Mouse (Mus musculus): Measurements from ENCODE around the gene Gls. TPM values are rescaled to one million over a fixed set of nuclear protein-coding genes. Genes with fewer than 3 reads are reported as not detected.

Gene Gls
- polyA plus RNA-seq, 1 experiment from 2014 or later, result 20.8 TPM

DNA sequence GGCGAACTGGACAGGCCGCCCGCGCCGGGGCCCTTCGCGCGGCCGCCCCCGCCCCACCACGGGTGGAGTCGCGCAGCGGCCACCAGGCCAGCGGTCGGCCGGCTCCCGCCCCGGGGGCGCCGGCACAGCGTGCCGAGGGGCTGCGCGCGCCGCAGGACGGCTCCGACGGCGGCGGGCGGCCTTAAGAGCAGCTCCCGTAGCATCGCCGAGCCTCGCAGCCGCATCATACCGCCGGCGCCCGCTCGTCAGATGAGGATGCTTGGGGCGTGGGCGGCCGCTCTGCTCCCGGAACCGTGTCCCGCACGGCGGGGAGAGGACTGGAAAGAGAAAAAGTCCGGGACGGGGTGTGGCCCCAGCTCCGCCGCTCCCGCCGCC, 279 bp downstream of the Gls start:
- peak; percentile 63 for ATAC-seq (ENCODE audit: insufficient number of reproducible peaks, low FRiP score, low TSS enrichment, low read depth)
- H3K4me2 ChIP-seq (replicated peaks), result peak overlapping the region; percentile 76
- peak overlapping the region; percentile 96 for H3K27ac ChIP-seq (replicated peaks)
- WGBS, result under 1% methylated on average over 57 of the region's 57 CpGs
- no peaks in the 10 kb centered on the region for H3K9me3 ChIP-seq (replicated peaks)
- H3K4me1 ChIP-seq, result 0 out of 2 replicates have a peak, but pooled peaks cover 2% of the 10 kb centered on the region
- H3K4me3 ChIP-seq (replicated peaks), result peak overlapping the region; percentile 90
- H3K9ac ChIP-seq, result peak overlapping the region; percentile 89
- H3K36me3 ChIP-seq, result no peaks in the 10 kb centered on the region
- no peaks in the 10 kb centered on the region for H3K27me3 ChIP-seq

DNA sequence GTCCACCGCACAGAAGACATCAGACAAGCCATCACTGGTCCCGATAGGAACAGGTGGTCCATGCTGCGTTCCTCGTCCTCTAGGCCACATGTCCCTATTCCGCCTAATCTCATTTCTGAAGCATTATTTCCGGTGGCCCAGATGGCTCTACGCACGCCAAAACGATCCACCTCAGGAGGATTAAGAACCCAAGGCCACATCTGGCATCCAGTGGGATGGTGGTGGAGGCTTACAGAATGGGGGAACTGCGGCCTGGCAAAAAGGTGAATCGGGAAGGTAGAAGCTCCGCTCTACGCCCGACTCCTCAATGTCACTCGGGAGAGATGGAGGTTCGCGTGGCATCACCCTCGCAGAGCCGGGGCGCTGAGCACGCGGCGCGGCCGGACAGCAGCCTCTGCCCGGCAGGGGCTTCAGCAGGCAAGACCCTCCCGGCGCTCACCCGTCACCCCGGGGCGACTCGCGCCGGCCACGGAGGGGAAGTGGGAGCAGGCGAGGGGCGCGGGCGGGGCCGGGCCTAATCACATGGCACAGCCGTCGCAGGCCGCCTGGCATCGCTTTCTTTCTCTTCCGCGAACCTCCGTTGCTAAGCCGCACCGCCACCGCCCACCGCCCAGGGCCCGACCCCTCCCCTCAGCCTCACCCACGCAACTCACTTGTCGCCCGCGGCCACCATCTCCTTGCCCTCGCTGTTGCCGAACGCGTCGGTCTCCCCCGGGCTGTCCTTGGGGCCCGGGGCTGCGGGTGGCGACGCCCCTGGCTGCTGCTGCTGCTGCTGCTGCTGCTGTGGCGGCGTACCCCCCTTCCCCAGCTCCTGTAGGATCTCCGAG, 880 bp downstream of the Gls start:
- peak overlapping the region; percentile 90 for H3K4me3 ChIP-seq (replicated peaks)
- no peaks in the 10 kb centered on the region for H3K36me3 ChIP-seq
- H3K4me1 ChIP-seq, result 0 out of 2 replicates have a peak, but pooled peaks cover 2% of the 10 kb centered on the region
- H3K27me3 ChIP-seq, result no peaks in the 10 kb centered on the region
- peak overlapping the region; percentile 96 for H3K27ac ChIP-seq (replicated peaks)
- H3K9ac ChIP-seq, result peak overlapping the region; percentile 89
- no peak for ATAC-seq (ENCODE audit: insufficient number of reproducible peaks, low FRiP score, low TSS enrichment, low read depth)
- peak overlapping the region; percentile 76 for H3K4me2 ChIP-seq (replicated peaks)
- no peaks in the 10 kb centered on the region for H3K9me3 ChIP-seq (replicated peaks)
- WGBS, result under 1% methylated on average over 69 of the region's 69 CpGs

DNA sequence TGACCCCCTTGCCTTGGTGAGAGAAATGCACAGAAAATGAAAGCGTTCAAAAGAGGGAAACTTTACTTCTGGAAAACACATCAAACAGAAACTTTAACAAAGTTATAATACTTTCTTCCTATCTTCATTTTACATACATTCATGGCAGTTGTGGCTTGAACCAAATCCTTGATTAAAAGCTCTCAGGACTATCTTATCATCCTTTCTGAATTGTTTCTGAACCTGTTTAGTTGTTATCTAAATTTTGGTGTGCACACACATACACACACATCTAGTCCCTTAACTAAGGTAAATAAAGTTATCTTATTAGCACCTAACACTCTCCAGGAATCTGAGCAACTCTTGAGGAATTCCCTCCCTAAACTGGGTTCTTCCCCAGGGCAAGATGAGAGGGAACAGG, 2.6 kb downstream of the Gls start:
- H3K27ac ChIP-seq (replicated peaks), result no peak overlapping the region
- no peak overlapping the region for H3K4me3 ChIP-seq (replicated peaks)
- WGBS, result 67% methylated on average over 1 of the region's 1 CpGs
- H3K4me2 ChIP-seq (replicated peaks), result no peak overlapping the region
- no peak overlapping the region for H3K9ac ChIP-seq
- no peaks in the 10 kb centered on the region for H3K27me3 ChIP-seq
- no peak for ATAC-seq (ENCODE audit: insufficient number of reproducible peaks, low FRiP score, low TSS enrichment, low read depth)
- H3K9me3 ChIP-seq (replicated peaks), result no peaks in the 10 kb centered on the region
- no peaks in the 10 kb centered on the region for H3K36me3 ChIP-seq
- H3K4me1 ChIP-seq, result 0 out of 2 replicates have a peak, but pooled peaks cover 2% of the 10 kb centered on the region

DNA sequence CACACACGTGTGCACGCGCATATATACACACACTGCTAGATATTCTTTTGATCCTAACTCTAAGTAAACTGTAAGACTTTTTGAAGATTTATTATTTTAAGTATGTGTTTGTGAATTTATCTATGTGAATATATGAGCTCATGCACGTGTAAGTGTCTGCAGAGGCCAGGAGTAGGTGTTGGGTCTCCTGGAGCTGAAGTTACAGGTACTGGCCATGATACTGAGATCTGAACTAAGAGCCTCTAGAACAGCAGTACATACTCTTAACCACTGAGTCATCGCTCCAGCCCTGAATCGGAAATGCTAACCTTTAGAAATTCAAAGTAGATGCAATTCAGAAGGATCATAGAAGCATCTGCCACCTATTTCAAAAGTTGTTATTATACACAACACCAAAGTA, 4.9 kb downstream of the Gls start:
- 78% methylated on average over 6 of the region's 6 CpGs for WGBS
- no peak overlapping the region for H3K4me3 ChIP-seq (replicated peaks)
- H3K4me2 ChIP-seq (replicated peaks), result no peak overlapping the region
- H3K36me3 ChIP-seq, result no peaks in the 10 kb centered on the region
- no peaks in the 10 kb centered on the region for H3K9me3 ChIP-seq (replicated peaks)
- ATAC-seq (ENCODE audit: insufficient number of reproducible peaks, low FRiP score, low TSS enrichment, low read depth), result no peak
- no peak overlapping the region for H3K9ac ChIP-seq
- H3K27me3 ChIP-seq, result no peaks in the 10 kb centered on the region
- H3K27ac ChIP-seq (replicated peaks), result no peak overlapping the region
- H3K4me1 ChIP-seq, result 0 out of 2 replicates have a peak, but pooled peaks cover 2% of the 10 kb centered on the region

DNA sequence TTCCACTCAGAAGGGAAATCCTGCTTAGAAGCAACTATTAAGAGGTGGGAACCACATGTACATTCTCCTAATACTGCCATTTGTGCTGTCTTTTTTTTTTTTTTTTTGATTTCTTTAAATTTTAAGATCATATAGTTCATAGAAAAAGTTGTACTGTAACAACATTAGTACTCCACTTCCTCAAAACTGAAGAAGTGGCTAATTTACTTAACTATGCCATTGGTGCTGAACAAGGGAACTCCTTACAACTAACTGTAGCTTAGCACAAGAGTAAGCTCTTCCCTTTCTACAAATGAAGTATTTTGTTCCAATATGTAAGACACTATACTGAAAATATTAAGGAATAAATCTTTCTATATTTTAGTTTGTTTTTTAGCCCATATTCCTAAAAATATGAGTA, 6.6 kb downstream of the Gls start:
- H3K4me1 ChIP-seq, result 0 out of 2 replicates have a peak, but pooled peaks cover 2% of the 10 kb centered on the region
- no peaks in the 10 kb centered on the region for H3K36me3 ChIP-seq
- no peak overlapping the region for H3K4me3 ChIP-seq (replicated peaks)
- no peak for ATAC-seq (ENCODE audit: insufficient number of reproducible peaks, low FRiP score, low TSS enrichment, low read depth)
- no peak overlapping the region for H3K9ac ChIP-seq
- H3K27me3 ChIP-seq, result no peaks in the 10 kb centered on the region
- H3K9me3 ChIP-seq (replicated peaks), result no peaks in the 10 kb centered on the region
- no peak overlapping the region for H3K4me2 ChIP-seq (replicated peaks)
- no peak overlapping the region for H3K27ac ChIP-seq (replicated peaks)

DNA sequence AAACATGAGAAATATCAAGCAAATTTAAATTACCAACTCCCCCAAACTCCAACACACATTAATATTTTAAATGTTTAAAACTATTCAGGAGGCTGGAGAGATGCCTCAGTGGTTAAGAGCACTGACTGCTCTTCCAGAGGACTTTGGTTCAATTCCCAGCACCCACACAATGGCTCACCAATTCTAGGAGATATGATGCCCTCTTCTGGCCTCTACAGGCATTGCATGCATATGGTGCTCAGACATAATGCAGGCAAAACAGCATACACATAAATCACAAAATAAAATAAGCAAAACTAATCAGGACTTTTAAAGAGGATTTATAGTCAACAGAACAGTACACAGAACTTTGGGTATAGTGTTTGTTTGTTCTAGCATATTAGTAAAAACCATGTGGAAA, 16.3 kb downstream of the Gls start:
- Histone ChIP-seq H3K4me3 (replicated peaks) (no peak overlapping the region), H3K9me3 (replicated peaks) (no peaks in the 10 kb centered on the region), H3K4me2 (replicated peaks) (no peak overlapping the region), H3K27me3 (no peaks in the 10 kb centered on the region), H3K9ac (no peak overlapping the region), H3K27ac (replicated peaks) (no peak overlapping the region), H3K4me1 (no peaks in the 10 kb centered on the region), H3K36me3 (peaks cover under 1% of the 10 kb centered on the region; the same call in 1 of the 2 replicates)
- ATAC-seq (ENCODE audit: insufficient number of reproducible peaks, low FRiP score, low TSS enrichment, low read depth), result no peak

DNA sequence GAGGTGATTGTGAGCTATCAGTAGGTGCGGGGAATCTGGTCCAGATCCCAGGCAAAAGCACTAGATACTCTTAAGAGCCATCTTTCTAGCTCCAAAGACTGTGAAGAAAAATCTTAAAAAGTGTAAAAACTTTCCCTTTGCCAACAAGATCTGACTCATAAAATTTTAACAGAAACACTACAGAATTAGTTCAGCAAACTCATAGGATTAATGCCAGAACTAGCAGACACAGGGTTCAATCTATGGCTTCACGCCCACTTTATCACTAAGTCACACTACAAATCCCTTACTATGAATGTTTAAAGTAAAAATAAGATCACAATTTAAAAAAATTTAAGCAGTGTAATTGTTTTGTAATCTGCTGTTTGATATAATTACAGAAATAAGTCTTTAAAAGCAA, 50.0 kb downstream of the Gls start:
- Histone ChIP-seq H3K4me3 (replicated peaks) (no peak overlapping the region), H3K4me2 (replicated peaks) (no peak overlapping the region), H3K4me1 (no peaks in the 10 kb centered on the region), H3K27me3 (no peaks in the 10 kb centered on the region), H3K9me3 (replicated peaks) (no peaks in the 10 kb centered on the region), H3K27ac (replicated peaks) (no peak overlapping the region), H3K36me3 (no peaks in the 10 kb centered on the region), H3K9ac (no peak overlapping the region)
- no peak for ATAC-seq (ENCODE audit: insufficient number of reproducible peaks, low FRiP score, low TSS enrichment, low read depth)
- 85% methylated on average over 2 of the region's 2 CpGs for WGBS

DNA sequence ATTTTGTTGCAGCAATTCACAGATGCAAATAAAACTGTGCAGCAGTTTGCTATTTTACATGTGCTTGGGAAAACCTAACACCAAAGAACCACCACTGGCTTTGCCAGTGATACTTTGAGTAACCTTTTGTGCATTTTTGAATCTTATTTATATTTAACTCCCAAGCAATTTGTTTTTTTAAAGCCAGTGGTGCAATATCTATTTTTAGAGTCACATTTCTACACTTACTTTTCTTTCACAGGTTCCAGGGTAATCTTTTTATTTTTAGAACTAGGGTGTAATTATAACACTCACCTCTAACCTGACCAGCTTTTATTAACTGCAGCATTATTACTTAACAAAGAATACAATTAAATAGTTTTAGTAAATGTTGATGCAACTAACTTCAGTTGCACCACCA, 51.0 kb downstream of the Gls start:
- H3K27ac ChIP-seq (replicated peaks), result no peak overlapping the region
- H3K4me2 ChIP-seq (replicated peaks), result no peak overlapping the region
- no peaks in the 10 kb centered on the region for H3K4me1 ChIP-seq
- H3K36me3 ChIP-seq, result no peaks in the 10 kb centered on the region
- no peak for ATAC-seq (ENCODE audit: insufficient number of reproducible peaks, low FRiP score, low TSS enrichment, low read depth)
- no peak overlapping the region for H3K4me3 ChIP-seq (replicated peaks)
- no peak overlapping the region for H3K9ac ChIP-seq
- no peaks in the 10 kb centered on the region for H3K9me3 ChIP-seq (replicated peaks)
- H3K27me3 ChIP-seq, result no peaks in the 10 kb centered on the region

DNA sequence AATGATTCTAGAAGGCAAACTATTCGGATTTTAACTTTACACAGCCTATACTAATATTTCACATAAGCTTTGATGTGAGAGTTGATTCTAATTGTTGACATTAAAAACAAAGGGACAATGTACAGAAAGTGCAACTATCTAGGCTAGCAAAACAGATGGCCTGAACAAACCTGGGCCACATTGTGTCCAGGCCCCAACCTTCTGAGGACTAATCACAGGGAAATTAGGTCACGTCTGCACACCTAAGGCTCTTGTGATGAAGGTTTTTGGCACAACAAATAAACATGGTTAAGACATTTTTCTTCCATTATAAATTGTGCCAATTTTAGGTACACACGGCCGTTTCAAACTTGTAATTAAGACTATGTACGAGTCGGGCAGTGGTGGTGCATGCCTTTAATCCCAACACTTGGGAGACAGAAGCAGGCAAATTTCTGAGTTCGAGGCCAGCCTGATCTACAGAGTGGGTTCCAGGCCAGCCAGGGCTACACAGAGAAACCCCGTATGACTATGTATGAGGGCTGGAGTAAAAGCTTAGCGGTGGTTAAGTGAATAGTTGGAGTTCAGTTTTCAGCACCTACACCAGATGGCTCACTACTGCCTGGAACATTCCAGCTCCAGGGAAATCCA, 53.0 kb downstream of the Gls start:
- H3K9ac ChIP-seq, result no peak overlapping the region
- no peaks in the 10 kb centered on the region for H3K36me3 ChIP-seq
- no peaks in the 10 kb centered on the region for H3K4me1 ChIP-seq
- H3K4me2 ChIP-seq (replicated peaks), result no peak overlapping the region
- H3K9me3 ChIP-seq (replicated peaks), result no peaks in the 10 kb centered on the region
- WGBS, result 91% methylated on average over 9 of the region's 9 CpGs
- ATAC-seq (ENCODE audit: insufficient number of reproducible peaks, low FRiP score, low TSS enrichment, low read depth), result no peak
- H3K4me3 ChIP-seq (replicated peaks), result no peak overlapping the region
- no peaks in the 10 kb centered on the region for H3K27me3 ChIP-seq
- no peak overlapping the region for H3K27ac ChIP-seq (replicated peaks)

DNA sequence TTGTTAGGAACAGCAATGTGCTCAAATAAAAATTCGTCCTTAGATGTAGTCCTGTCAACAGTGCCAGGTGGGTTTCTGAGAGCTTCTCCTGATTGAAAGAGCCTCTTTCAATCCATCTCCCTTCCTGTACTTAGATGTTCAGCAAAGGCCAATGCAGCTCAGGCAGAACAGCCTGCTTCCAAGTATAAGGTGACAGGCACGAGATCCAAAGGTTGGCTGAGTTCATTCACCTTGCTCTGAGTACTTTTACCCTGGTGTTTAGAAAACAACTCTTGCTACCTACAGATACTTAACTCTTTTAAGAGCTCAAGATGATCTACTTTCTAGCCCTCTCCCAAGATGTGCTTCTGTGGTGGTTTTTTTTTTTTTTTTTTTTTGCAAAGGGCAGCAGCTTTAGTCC, 56.0 kb downstream of the Gls start:
- no peaks in the 10 kb centered on the region for H3K4me1 ChIP-seq
- WGBS, result 75% methylated on average over 2 of the region's 2 CpGs
- H3K27ac ChIP-seq (replicated peaks), result no peak overlapping the region

DNA sequence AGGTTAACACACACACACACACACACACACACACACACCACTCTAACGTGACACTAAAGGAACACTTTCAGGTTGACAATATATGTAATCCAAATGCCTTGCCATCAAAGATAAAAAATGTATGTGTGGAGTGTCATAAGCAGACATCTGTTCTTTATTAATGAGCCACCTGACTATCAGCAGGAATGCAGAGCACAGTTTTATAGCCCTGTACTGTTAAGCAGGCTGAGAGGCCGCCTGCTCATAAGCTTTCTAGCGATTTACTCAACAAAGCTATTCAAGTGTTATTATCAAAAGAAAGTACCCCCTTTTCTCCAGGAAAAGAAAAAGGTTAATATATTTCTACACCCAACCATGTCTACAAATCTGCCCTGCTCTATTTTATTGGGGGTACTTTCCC, 57.0 kb downstream of the Gls start:
- Histone ChIP-seq H3K27ac (replicated peaks) (no peak overlapping the region), H3K4me2 (replicated peaks) (no peak overlapping the region), H3K4me1 (no peaks in the 10 kb centered on the region), H3K27me3 (no peaks in the 10 kb centered on the region), H3K36me3 (no peaks in the 10 kb centered on the region), H3K4me3 (replicated peaks) (no peak overlapping the region), H3K9ac (no peak overlapping the region), H3K9me3 (replicated peaks) (no peaks in the 10 kb centered on the region)
- WGBS, result 65% methylated on average over 3 of the region's 3 CpGs
- ATAC-seq (ENCODE audit: insufficient number of reproducible peaks, low FRiP score, low TSS enrichment, low read depth), result no peak

More for the DNA sequence above, 56.0 kb downstream of the Gls start:
- Histone ChIP-seq H3K9ac (no peak overlapping the region), H3K9me3 (replicated peaks) (no peaks in the 10 kb centered on the region), H3K4me2 (replicated peaks) (no peak overlapping the region), H3K36me3 (no peaks in the 10 kb centered on the region), H3K27me3 (no peaks in the 10 kb centered on the region), H3K4me3 (replicated peaks) (no peak overlapping the region)
- no peak for ATAC-seq (ENCODE audit: insufficient number of reproducible peaks, low FRiP score, low TSS enrichment, low read depth)

DNA sequence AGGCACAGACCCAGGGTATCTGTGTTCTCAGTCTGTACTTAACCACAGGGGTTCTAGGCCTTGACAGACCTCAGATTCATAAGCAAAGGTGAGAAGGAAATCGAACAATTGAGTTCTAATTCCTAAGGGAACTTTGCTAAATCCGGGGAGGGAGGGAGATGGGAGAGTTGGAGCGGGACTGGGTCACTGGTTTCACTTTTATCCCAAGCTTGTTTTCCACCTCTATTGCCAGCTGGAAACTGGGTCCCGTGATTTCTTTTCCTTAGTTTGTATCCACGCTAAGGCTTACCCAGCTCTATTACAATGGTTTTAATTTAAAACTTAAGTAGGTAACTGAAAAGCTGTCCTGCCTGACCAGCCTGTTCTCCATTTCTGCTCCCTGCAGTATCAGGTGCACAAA, 57.7 kb downstream of the Gls start:
- no peaks in the 10 kb centered on the region for H3K36me3 ChIP-seq
- H3K9ac ChIP-seq, result no peak overlapping the region
- no peaks in the 10 kb centered on the region for H3K4me1 ChIP-seq
- no peaks in the 10 kb centered on the region for H3K9me3 ChIP-seq (replicated peaks)
- no peak overlapping the region for H3K4me2 ChIP-seq (replicated peaks)
- ATAC-seq (ENCODE audit: insufficient number of reproducible peaks, low FRiP score, low TSS enrichment, low read depth), result no peak
- H3K27ac ChIP-seq (replicated peaks), result no peak overlapping the region
- no peaks in the 10 kb centered on the region for H3K27me3 ChIP-seq
- no peak overlapping the region for H3K4me3 ChIP-seq (replicated peaks)
- WGBS, result 61% methylated on average over 5 of the region's 5 CpGs
